Mouse (Mus musculus) erythroblast, embryonic 14.5 days (primary cell): ENCODE measurements at regions not wholly inside any gene's neighbourhood (a gene's known extent, or its start where the extent isn't known, plus 50 kb on each side); places are given as distances from the start of the nearest gene placed in this dataset.

Experiments used
- H3K27me3 ChIP-seq: 2 replicates; pipeline ENCODE4 v1.6.1; 2012; ENCODE audit warnings: inconsistent platforms; ENCODE audit not compliant: control insufficient read depth
- H3K36me3 ChIP-seq: 2 replicates; pipeline ENCODE4 v1.6.1; 2012; ENCODE audit warnings: mild to moderate bottlenecking, inconsistent platforms; ENCODE audit not compliant: control insufficient read depth
- H3K4me1 ChIP-seq: 2 replicates; pipeline ENCODE4 v1.6.1; 2012; ENCODE audit warnings: inconsistent platforms; ENCODE audit not compliant: control insufficient read depth
- H3K4me3 ChIP-seq: replicated peaks from 2 replicates; pipeline ENCODE3; 2012; ENCODE audit warnings: moderate library complexity, mild to moderate bottlenecking, inconsistent platforms
- H3K9me3 ChIP-seq: 2 replicates; pipeline ENCODE4 v1.6.1; 2012; ENCODE audit warnings: low read length, inconsistent platforms, mixed read lengths; ENCODE audit not compliant: control insufficient read depth
- GATA1 ChIP-seq: IDR thresholded peaks from 2 replicates; pipeline ENCODE4 v1.6.1; 2012; ENCODE audit warnings: low read length, inconsistent platforms, mixed read lengths
- TAL1 ChIP-seq: IDR thresholded peaks from 3 replicates; pipeline ENCODE4 v1.6.1; 2012; ENCODE audit warnings: low read length, inconsistent platforms, mixed read lengths

- H3K27me3 ChIP-seq, result no peaks in the 10 kb centered on the region
- no peaks in the 10 kb centered on the region for H3K4me1 ChIP-seq
- no peaks in the 10 kb centered on the region for H3K36me3 ChIP-seq
- H3K9me3 ChIP-seq, result peaks cover 23% of the 10 kb centered on the region
- no peak overlapping the region for H3K4me3 ChIP-seq
- TF ChIP-seq TAL1, result no peak
- no peak for TF ChIP-seq GATA1
Observed at GRCm38 (mm10) chr12:107652126-107652728, 163.8 kb downstream of the 3110018I06Rik start.

- H3K27me3 ChIP-seq, result no peaks in the 10 kb centered on the region
- H3K36me3 ChIP-seq, result no peaks in the 10 kb centered on the region
- H3K4me3 ChIP-seq, result no peak overlapping the region
- peaks cover 29% of the 10 kb centered on the region for H3K9me3 ChIP-seq
- no peaks in the 10 kb centered on the region for H3K4me1 ChIP-seq
- TF ChIP-seq GATA1, result no peak
- TF ChIP-seq TAL1, result no peak
Observed at GRCm38 (mm10) chr12:107653131-107653530, 164.7 kb downstream of the 3110018I06Rik start.

- no peaks in the 10 kb centered on the region for H3K4me1 ChIP-seq
- H3K27me3 ChIP-seq, result no peaks in the 10 kb centered on the region
- TF ChIP-seq GATA1, result no peak
- no peak for TF ChIP-seq TAL1
- no peaks in the 10 kb centered on the region for H3K36me3 ChIP-seq
- H3K9me3 ChIP-seq, result peaks cover 20% of the 10 kb centered on the region
- no peak overlapping the region for H3K4me3 ChIP-seq
Observed at GRCm38 (mm10) chr12:107656846-107657245, 168.4 kb downstream of the 3110018I06Rik start.

- no peaks in the 10 kb centered on the region for H3K36me3 ChIP-seq
- H3K27me3 ChIP-seq, result no peaks in the 10 kb centered on the region
- H3K9me3 ChIP-seq, result peaks cover 15% of the 10 kb centered on the region
- TF ChIP-seq GATA1 (no peak), TAL1 (no peak)
- no peak overlapping the region for H3K4me3 ChIP-seq
- no peaks in the 10 kb centered on the region for H3K4me1 ChIP-seq
Observed at GRCm38 (mm10) chr12:107658241-107658640, 169.8 kb downstream of the 3110018I06Rik start.

- peaks cover 15% of the 10 kb centered on the region for H3K9me3 ChIP-seq
- no peak for TF ChIP-seq TAL1
- no peak for TF ChIP-seq GATA1
- no peaks in the 10 kb centered on the region for H3K36me3 ChIP-seq
Observed at GRCm38 (mm10) chr12:107658821-107659220, 170.4 kb downstream of the 3110018I06Rik start.

GRCm38 (mm10) chr12:107662624-107663023, 174.2 kb downstream of the 3110018I06Rik start:
- Histone ChIP-seq H3K4me3 (no peak overlapping the region), H3K27me3 (no peaks in the 10 kb centered on the region), H3K36me3 (no peaks in the 10 kb centered on the region), H3K9me3 (peaks cover 34% of the 10 kb centered on the region), H3K4me1 (no peaks in the 10 kb centered on the region)
- no peak for TF ChIP-seq GATA1
- no peak for TF ChIP-seq TAL1

More at GRCm38 (mm10) chr12:107658821-107659220, 170.4 kb downstream of the 3110018I06Rik start:
- H3K27me3 ChIP-seq, result no peaks in the 10 kb centered on the region
- H3K4me3 ChIP-seq, result no peak overlapping the region
- H3K4me1 ChIP-seq, result no peaks in the 10 kb centered on the region

- no peaks in the 10 kb centered on the region for H3K27me3 ChIP-seq
- no peak overlapping the region for H3K4me3 ChIP-seq
- TF ChIP-seq TAL1 (no peak), GATA1 (no peak)
- peaks cover 55% of the 10 kb centered on the region for H3K9me3 ChIP-seq
- H3K4me1 ChIP-seq, result no peaks in the 10 kb centered on the region
- H3K36me3 ChIP-seq, result no peaks in the 10 kb centered on the region
Observed at GRCm38 (mm10) chr12:107667836-107668235, 179.4 kb downstream of the 3110018I06Rik start.

GRCm38 (mm10) chr12:107669046-107669445, 180.6 kb downstream of the 3110018I06Rik start:
- TF ChIP-seq GATA1, result no peak
- no peak for TF ChIP-seq TAL1
- Histone ChIP-seq H3K36me3 (no peaks in the 10 kb centered on the region), H3K4me1 (no peaks in the 10 kb centered on the region), H3K4me3 (no peak overlapping the region), H3K27me3 (no peaks in the 10 kb centered on the region), H3K9me3 (peaks cover 57% of the 10 kb centered on the region)

- Histone ChIP-seq H3K4me3 (no peak overlapping the region), H3K36me3 (no peaks in the 10 kb centered on the region), H3K4me1 (no peaks in the 10 kb centered on the region), H3K27me3 (no peaks in the 10 kb centered on the region), H3K9me3 (peaks cover 59% of the 10 kb centered on the region)
- TF ChIP-seq GATA1 (no peak), TAL1 (no peak)
Observed at GRCm38 (mm10) chr12:107669450-107669849, 181.0 kb downstream of the 3110018I06Rik start.

GRCm38 (mm10) chr12:107669910-107670309, 181.5 kb downstream of the 3110018I06Rik start:
- TF ChIP-seq TAL1 (no peak), GATA1 (no peak)

More at GRCm38 (mm10) chr12:107669910-107670309, 181.5 kb downstream of the 3110018I06Rik start:
- Histone ChIP-seq H3K4me1 (no peaks in the 10 kb centered on the region), H3K9me3 (peaks cover 61% of the 10 kb centered on the region), H3K27me3 (no peaks in the 10 kb centered on the region), H3K4me3 (no peak overlapping the region), H3K36me3 (no peaks in the 10 kb centered on the region)
